Mouse (Mus musculus) heart, embryonic 11.5 days (tissue): ENCODE results near the gene Sumf1. TPM values are rescaled to one million over a fixed set of nuclear protein-coding genes. Genes with fewer than 3 reads are reported as not detected.

ENCODE experiments used
- ATAC-seq: fragments of 200-750 bp; cut with Nextera tagmentation; replicated peaks from 2 replicates; pipeline ENCODE4 v1.8.0; 2017; ENCODE audit warnings: moderate library complexity; ENCODE audit not compliant: insufficient number of reproducible peaks, low FRiP score, low TSS enrichment
- H3K27ac ChIP-seq: fragments of 300-500 bp; sonication (generic); 2 replicates; pipeline ENCODE4 v1.5.1; 2014; ENCODE audit warnings: mild to moderate bottlenecking, low read depth, low read length
- H3K27me3 ChIP-seq: fragments of 300-500 bp; sonication (generic); 2 replicates; pipeline ENCODE4 v1.6.1; 2014; ENCODE audit warnings: mild to moderate bottlenecking, low read length, mixed read lengths; ENCODE audit not compliant: control insufficient read depth, insufficient read depth
- H3K36me3 ChIP-seq: fragments of 300-500 bp; sonication (generic); 2 replicates; pipeline ENCODE4 v1.6.1; 2014; ENCODE audit warnings: mild to moderate bottlenecking, low read length, moderate library complexity, mixed read lengths; ENCODE audit not compliant: control insufficient read depth, insufficient read depth
- H3K4me1 ChIP-seq: fragments of 300-500 bp; sonication (generic); 2 replicates; pipeline ENCODE4 v1.6.1; 2014; ENCODE audit warnings: low read length; ENCODE audit not compliant: control insufficient read depth, insufficient read depth
- H3K4me2 ChIP-seq: fragments of 300-500 bp; sonication (generic); 2 replicates; pipeline ENCODE4 v1.6.1; 2014; ENCODE audit warnings: mild to moderate bottlenecking, moderate library complexity
- H3K4me3 ChIP-seq: fragments of 300-500 bp; sonication (generic); 2 replicates; pipeline ENCODE4 v1.5.1; 2014; ENCODE audit warnings: low read depth, low read length
- H3K9ac ChIP-seq: fragments of 300-500 bp; sonication (generic); 2 replicates; pipeline ENCODE4 v1.6.1; 2014; ENCODE audit warnings: mild to moderate bottlenecking, low read depth, low read length, moderate library complexity
- H3K9me3 ChIP-seq: fragments of 300-500 bp; sonication (generic); replicated peaks from 2 replicates; pipeline ENCODE4 v1.6.1; 2016; ENCODE audit warnings: low read length; ENCODE audit not compliant: control insufficient read depth
- WGBS: fragments of 180-500 bp; shearing (Covaris S2); extraction: QIAGEN DNeasy Blood & Tissue Kit; methylation state at CpG from one replicate; pipeline ENCODE4 v1.1.7; 2014; ENCODE audit not compliant: insufficient replicate concordance; 5-methylcytosine and 5-hydroxymethylcytosine counted together
- polyA plus RNA-seq: library from polyadenylated mRNA; unstranded; fragments of >200 nt; fragmentation: Nextera tagmentation; extraction: Ambion mirVana; gene quantifications from 2 replicates; pipeline ENCODE4 v1.2.1, GENCODE M21; 2014

Sumf1 gene
- polyA plus RNA-seq, 1 experiment from 2014 or later = 18.1 TPM

DNA sequence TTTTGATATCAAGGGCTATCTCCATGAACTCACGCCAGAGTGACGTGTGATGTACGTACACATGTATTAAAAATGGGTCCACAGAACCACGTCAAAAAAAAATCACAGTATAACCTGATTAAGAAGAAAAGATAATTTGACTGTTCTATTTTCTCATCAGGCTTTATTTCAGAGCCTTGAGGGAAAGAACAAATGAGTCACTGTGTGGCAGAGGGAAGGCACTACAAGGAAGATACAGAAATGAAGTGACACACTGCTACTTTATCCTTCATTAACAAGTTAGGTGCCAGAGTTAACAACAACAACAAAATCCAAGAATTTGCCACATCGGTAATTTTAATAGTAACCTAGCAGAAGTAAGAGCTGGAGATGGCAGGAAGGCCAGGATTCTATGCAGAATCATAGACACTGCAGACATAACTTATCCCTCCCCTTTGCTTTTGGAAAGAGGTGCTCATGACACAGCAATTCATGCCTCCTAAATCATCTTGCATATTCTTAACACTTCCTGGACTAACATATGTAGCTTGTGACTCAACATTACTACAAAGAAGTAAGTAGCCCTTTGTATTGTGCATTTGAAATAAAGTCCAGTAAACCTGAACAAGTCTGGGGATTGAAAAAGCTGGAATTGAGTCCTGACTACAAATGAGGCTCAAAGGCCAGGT lies 53.0 kb downstream of the Sumf1 start:
- 88% methylated on average over 5 of the region's 5 CpGs for WGBS
- Histone ChIP-seq H3K4me1 (0 out of 2 replicates have a peak, but pooled peaks cover 3% of the 10 kb centered on the region), H3K9me3 (no peaks in the 10 kb centered on the region), H3K4me3 (no peak overlapping the region), H3K4me2 (no peak overlapping the region), H3K9ac (no peak overlapping the region), H3K27ac (no peak overlapping the region), H3K27me3 (no peaks in the 10 kb centered on the region), H3K36me3 (no peaks in the 10 kb centered on the region)
- no peak for ATAC-seq

DNA sequence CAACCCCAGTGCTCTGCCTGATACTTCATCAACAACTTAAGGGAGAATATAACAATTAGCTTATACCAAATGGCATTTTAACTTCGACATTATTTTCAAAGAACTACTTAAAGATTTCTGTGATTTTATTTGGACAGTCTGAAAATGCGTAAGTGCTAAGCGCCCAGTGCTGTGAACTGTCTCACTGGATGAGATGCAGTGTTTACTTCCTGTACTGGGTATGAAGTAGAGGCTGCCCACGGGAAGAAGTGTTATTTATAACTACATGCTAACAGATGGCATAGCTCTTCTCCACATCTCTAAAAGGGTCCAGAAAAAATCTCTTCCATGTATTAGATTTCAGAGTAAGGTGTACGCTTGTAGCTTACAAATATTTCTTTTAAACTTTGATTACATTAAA lies 54.7 kb downstream of the Sumf1 start:
- no peaks in the 10 kb centered on the region for H3K36me3 ChIP-seq
- H3K9me3 ChIP-seq = no peaks in the 10 kb centered on the region
- H3K4me3 ChIP-seq = no peak overlapping the region
- 0 out of 2 replicates have a peak, but pooled peaks cover 3% of the 10 kb centered on the region for H3K4me1 ChIP-seq
- no peak overlapping the region for H3K9ac ChIP-seq
- 78% methylated on average over 5 of the region's 5 CpGs for WGBS
- ATAC-seq = no peak
- H3K27me3 ChIP-seq = no peaks in the 10 kb centered on the region
- no peak overlapping the region for H3K27ac ChIP-seq
- no peak overlapping the region for H3K4me2 ChIP-seq

DNA sequence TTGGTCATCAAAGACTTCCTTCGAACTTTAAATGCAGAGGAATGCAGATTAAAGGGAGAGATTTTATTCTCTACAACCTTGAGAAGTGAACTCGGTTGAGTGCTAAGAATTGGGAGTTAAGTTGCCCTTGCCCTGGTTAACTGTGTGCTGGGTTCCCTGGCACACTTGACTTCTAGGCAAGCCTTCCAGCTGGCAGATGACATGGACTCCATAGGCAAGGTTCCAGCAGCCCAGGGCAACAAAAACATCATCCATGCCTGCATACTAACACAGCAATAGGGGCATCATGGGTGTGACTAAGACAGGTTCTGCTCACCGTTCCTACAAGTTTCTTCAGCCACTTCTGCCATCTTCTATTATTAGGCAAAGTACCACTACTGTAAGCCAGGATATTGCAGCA lies 58.8 kb downstream of the Sumf1 start:
- WGBS = 80% methylated on average over 3 of the region's 3 CpGs
- Histone ChIP-seq H3K36me3 (no peaks in the 10 kb centered on the region), H3K4me3 (no peak overlapping the region), H3K9ac (no peak overlapping the region), H3K27me3 (no peaks in the 10 kb centered on the region), H3K4me2 (no peak overlapping the region), H3K9me3 (no peaks in the 10 kb centered on the region), H3K4me1 (no peaks in the 10 kb centered on the region), H3K27ac (no peak overlapping the region)
- ATAC-seq = no peak

DNA sequence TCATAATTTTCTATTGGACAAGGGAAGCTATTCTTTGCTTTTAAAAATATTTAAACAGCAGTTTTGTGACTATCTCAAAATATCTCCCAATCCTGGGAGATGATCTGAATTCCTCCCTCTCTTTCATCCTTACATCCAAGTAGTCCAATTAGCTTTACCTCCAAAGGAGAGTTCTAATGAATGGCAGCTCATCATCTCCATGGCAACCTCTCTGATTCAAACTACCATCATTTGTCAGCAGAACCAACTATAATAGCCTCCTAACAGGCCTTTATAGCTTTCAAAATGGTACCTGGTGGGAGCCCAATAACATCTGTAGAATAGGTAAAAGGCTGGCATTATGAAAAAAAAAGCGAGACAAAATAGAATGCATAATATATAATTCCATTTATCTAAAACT lies 59.9 kb downstream of the Sumf1 start:
- no peaks in the 10 kb centered on the region for H3K36me3 ChIP-seq
- H3K4me3 ChIP-seq = no peak overlapping the region
- 81% methylated on average over 1 of the region's 1 CpGs for WGBS
- no peak overlapping the region for H3K4me2 ChIP-seq
- no peak overlapping the region for H3K9ac ChIP-seq
- H3K27ac ChIP-seq = no peak overlapping the region
- H3K9me3 ChIP-seq = no peaks in the 10 kb centered on the region
- ATAC-seq = no peak
- H3K27me3 ChIP-seq = no peaks in the 10 kb centered on the region
- H3K4me1 ChIP-seq = no peaks in the 10 kb centered on the region

DNA sequence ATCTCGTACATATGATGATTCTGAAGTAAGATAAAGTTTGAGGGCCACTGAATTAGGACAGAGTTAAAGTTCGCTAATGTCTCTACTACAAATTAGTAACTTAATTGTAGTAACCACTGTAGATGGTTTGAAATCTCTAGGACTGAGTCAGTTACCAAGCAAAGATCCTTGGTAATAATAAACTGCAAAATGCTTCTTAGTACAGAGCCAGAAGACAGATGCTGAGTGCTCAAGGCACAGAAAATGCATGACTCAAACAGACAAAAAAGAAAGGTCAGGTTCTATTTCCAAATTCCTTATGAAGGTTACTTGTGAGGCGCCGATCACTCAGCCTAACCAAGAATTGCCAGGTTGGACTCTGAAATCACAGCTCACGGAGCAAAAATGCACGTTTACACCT lies 67.5 kb downstream of the Sumf1 start:
- Histone ChIP-seq H3K27ac (no peak overlapping the region), H3K4me3 (no peak overlapping the region), H3K9ac (no peak overlapping the region), H3K4me2 (no peak overlapping the region), H3K36me3 (no peaks in the 10 kb centered on the region), H3K9me3 (no peaks in the 10 kb centered on the region), H3K4me1 (no peaks in the 10 kb centered on the region), H3K27me3 (no peaks in the 10 kb centered on the region)
- no peak for ATAC-seq
- 89% methylated on average over 6 of the region's 6 CpGs for WGBS

DNA sequence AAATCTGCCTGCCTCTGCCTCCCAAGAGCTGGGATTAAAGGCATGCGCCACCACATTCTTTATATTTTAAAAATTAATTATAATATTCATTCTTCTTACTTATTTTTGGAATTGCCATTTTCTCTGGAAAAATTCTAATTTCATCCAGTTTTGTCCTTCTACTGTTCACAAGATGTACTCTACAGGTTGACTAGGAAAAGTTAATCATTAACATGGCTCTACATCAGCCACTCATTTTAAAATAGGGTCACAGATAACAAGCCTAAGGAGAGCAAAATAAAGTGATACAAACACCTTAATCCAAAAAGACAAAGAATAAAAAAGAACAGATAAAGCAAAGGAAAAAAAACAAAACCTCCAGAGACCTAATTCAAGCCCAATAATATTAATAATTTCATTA lies 70.4 kb downstream of the Sumf1 start:
- H3K4me2 ChIP-seq = no peak overlapping the region
- H3K27ac ChIP-seq = no peak overlapping the region
- ATAC-seq = no peak
- H3K4me3 ChIP-seq = no peak overlapping the region
- H3K9ac ChIP-seq = no peak overlapping the region
- H3K27me3 ChIP-seq = no peaks in the 10 kb centered on the region
- H3K36me3 ChIP-seq = no peaks in the 10 kb centered on the region
- WGBS = 98% methylated on average over 1 of the region's 1 CpGs
- peaks cover 25% of the 10 kb centered on the region for H3K4me1 ChIP-seq
- H3K9me3 ChIP-seq = no peaks in the 10 kb centered on the region

DNA sequence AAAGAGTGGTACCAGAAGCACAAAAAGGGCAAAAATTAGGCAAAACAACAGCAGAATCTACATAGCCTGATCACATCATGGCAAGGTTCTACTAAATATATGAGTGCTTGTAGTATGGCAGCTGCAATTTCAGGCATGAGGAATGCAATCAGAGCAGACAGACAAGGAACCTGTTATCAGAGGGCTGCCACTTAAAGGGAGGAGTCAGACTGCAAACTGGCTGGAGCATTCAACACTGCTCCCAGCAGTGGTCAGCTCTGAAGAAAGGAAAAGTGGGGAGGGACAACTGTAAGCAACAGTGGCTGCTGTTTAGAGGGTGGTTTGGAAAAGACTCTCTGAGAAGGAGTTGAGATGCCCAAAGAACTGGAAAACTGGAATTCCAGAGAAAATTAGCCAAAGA lies 73.7 kb downstream of the Sumf1 start:
- Histone ChIP-seq H3K4me2 (no peak overlapping the region), H3K27me3 (no peaks in the 10 kb centered on the region), H3K27ac (peak overlapping the region; percentile 68), H3K9me3 (no peaks in the 10 kb centered on the region), H3K36me3 (no peaks in the 10 kb centered on the region), H3K4me1 (peaks cover 31% of the 10 kb centered on the region), H3K9ac (no peak overlapping the region), H3K4me3 (no peak overlapping the region)
- ATAC-seq = 0 out of 2 replicates have a peak, but pooled peaks have one; percentile 36

DNA sequence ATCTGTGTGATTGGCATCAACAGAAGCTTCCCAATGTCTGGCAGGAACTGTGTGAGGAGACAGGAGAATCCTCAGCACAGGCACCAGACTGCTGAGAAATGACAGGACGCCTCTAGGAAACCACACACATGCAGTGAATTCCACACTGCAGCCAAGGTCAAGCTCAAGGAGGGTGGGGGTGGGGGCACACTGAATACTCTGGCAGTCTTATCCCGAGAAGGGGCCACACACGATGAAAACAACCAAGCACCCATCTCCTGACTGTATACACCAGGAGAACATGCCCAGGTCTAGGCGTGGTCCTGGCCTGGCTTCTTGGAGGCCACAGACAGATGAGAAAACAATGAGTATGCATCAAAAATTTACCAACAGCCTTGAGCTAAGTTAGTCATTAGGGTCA lies 75.0 kb downstream of the Sumf1 start:
- ATAC-seq = 0 out of 2 replicates have a peak, but pooled peaks have one; percentile 28
- peak overlapping the region; percentile 54; the same call in 1 of the 2 replicates for H3K27ac ChIP-seq
- no peak overlapping the region for H3K9ac ChIP-seq
- no peak overlapping the region for H3K4me2 ChIP-seq
- H3K27me3 ChIP-seq = no peaks in the 10 kb centered on the region
- H3K4me3 ChIP-seq = no peak overlapping the region
- WGBS = 37% methylated on average over 4 of the region's 4 CpGs
- no peaks in the 10 kb centered on the region for H3K9me3 ChIP-seq
- H3K36me3 ChIP-seq = no peaks in the 10 kb centered on the region
- peaks cover 31% of the 10 kb centered on the region for H3K4me1 ChIP-seq

DNA sequence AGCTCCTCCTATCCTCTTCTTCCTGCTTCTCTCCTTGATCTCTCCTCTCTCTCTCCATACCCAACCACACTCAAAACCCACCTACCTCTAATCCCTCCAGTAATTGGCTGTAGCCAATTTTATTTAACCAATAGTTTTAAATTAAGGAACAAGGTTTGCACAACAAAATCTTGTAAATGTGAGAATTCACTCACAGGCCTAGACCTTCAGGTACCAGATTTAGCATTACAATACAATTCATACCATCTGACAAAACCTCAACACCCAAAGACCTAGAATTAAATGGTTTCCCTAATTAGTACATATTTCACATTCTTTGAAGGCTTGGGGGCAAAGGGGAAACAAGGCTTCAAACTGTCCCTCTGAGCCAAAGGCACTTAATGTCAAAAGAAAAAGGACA lies 78.0 kb downstream of the Sumf1 start:
- Histone ChIP-seq H3K27me3 (no peaks in the 10 kb centered on the region), H3K9me3 (no peaks in the 10 kb centered on the region), H3K4me1 (peaks cover 40% of the 10 kb centered on the region), H3K4me3 (no peak overlapping the region), H3K36me3 (no peaks in the 10 kb centered on the region), H3K9ac (no peak overlapping the region), H3K4me2 (no peak overlapping the region), H3K27ac (no peak overlapping the region)
- ATAC-seq = no peak
